Mouse (Mus musculus) CH12F3 (cell line): ENCODE measurements around the gene E2f8.

ENCODE experiments used
- in situ Hi-C: fragments of 300-500 bp; cut with MboI; formaldehyde crosslinking; loops from 2 replicates; pipeline ENCODE4 v1.14.3; 2020; ENCODE audit warnings: low sequenced_read_pairs

E2f8 gene

GRCm38 (mm10) chr7:48829177-48829910, 52.1 kb downstream of the E2f8 start:
- in situ Hi-C loops: no loop called here

DNA sequence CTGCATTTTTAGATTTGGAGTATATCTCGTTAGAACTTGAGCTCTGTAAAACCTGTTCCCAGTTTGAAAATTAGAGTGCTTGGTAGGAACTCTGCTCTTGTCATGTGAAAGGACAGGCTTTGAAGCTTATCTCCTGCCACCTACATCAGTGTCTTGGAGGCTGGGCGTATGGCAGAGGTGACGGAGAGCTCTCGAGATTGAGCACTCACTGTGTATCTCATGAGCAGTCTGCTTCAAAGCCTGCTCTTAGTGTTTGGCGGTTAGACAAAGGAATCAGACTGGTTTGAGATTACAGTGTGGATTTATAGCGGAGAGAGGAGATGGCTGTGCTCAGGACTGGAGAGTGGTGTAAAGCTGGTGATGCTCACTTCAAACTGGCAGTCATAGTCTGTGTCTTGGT, 56.2 kb downstream of the E2f8 start:
- in situ Hi-C loops: no loop called here

DNA sequence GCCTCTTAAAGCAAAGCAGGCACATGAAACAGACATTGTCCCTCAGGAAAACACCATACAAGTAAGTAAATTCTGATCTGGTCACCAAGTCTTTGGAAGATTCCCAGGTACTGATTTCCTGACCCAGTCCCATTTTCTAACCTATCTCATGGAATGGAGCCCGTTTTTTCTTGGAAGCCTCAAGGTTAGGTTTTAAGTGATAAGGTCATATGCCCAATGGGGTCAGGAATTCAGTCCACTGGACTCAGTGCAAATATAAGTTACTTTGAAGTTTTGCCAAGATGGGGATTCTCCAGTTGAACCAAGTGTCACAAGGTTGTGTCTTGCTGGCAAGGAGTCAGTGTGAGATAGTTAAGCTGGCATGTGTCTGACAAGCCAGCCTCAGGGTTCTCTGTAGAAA, 56.7 kb downstream of the E2f8 start:
- in situ Hi-C loops: no loop called here

DNA sequence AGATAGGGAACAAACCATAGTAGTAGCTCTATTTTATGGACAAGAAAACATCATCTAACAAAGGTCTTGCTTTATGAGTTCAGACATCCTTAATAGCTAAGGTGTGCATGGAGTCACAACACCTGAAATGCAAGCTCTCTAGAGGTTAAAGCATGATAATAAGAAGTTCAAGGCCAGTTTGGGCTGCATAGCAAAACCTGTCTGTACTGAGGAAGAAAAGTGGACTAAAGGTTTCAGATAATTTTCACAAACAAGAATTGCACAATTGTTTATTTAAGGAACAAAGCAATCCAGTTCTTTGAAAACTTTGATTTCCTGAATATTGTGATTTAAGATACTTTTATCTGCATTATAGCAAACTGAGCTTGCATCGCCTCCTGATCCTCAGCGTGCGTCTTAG, 57.8 kb downstream of the E2f8 start:
- in situ Hi-C loops: no loop called here

GRCm38 (mm10) chr7:48821654-48822053, 59.7 kb downstream of the E2f8 start:
- in situ Hi-C loops: no loop called here
